Mouse (Mus musculus) mesoderm, embryonic 11.5 days (tissue): ENCODE data around the gene Atp6v1g2.
A peak's percentile ranks its signal among the peaks of the same experiment; 100 is the strongest.
"Not testable (repeated sequence)": the region's sequence is repeated elsewhere in the genome, so short reads cannot be mapped to it uniquely, and the experiment has no call there.

ENCODE experiments used
- DNase-seq: peaks from one replicate; pipeline ENCODE4 v3.0.0-alpha.2; 2012; ENCODE audit warnings: low read depth, low spot score

Atp6v1g2 gene

DNA sequence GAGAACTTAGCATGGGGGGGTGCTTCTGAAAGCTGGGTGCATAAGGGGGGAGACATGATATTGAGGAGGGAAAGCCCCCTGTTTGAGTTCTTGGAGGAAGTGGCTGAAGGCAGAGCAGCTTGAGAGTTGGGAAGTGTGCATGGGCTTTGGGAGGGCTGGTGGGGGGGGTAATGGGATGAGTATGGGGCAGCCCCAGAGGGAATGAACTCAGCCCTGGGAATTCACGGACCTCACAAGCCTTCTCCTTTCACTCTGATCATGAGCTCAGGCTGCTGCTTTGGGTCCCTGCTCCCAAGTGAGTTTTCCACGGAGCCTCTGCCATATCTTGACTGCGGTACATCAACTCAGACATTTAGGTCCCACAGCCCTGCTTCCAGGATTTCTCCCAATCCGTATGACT lies 31.0 kb upstream of the Atp6v1g2 start:
- no peak for DNase-seq

DNA sequence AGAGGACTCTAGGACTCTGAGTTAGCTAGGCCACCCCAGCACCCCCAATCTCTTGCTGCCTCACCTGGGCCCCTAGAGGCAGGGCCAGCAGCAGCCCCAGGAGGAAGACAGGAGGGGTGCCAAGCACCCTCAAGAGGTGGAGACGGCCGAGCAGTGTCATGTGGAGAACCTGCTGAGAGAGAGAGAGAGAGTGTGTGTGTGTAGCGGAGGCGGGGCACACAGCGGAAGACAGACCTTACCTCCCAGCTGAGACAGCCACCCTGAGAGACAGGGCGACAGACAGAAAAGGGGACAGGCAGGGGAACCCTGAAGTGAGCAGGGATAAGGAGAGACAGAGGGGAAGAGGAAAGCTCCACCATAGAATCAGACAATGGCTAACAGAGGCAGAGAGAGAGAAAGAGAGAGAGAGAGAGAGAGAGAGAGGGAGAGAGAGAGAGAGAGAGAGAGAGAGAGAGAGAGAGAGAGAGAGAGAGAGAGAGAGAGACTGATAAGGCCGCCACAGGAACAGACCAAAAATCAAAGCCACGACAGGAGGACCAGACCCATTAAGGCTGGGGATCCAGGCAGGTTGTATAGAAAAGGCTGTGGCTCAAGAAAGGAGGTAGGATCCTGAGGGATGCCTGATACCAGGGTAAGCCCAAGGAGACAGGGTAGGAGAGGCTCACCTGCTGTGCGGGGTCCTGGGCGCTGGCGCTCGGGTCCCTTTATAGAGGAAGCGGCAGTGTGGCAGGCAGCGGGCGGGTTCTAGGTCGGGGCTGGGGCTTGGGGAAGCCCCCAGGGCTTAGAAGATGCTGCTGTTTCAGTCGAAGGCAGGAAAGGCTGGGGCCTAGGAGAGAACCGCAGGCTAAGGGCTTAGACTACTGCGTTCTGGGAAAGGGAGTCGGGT lies 28.7 kb upstream of the Atp6v1g2 start, which contains the start of gene Lta:
TSS of gene Lta (minus strand) at position 858 of the 886 bp plus-strand sequence.
- no peak for DNase-seq

DNA sequence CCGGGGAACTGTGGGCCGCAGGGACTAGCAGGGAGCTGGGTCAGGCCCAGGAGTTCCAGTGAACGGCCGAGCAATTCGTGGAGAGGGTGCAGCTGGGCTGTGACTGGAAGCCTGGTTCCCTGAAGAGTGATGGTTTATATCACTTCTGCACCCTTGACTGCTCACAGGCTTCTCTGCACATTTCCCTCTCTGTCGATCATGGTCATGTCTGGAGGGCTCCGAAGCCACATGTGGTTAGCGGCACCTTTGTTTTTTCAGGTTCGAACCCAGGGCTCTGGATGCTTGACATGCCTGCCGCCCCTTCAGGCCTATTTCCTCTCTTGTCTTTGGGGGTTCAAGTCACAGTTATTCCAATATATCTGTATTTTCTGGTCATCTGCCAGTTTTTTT lies 28.1 kb upstream of the Atp6v1g2 start:
- no peak for DNase-seq

DNA sequence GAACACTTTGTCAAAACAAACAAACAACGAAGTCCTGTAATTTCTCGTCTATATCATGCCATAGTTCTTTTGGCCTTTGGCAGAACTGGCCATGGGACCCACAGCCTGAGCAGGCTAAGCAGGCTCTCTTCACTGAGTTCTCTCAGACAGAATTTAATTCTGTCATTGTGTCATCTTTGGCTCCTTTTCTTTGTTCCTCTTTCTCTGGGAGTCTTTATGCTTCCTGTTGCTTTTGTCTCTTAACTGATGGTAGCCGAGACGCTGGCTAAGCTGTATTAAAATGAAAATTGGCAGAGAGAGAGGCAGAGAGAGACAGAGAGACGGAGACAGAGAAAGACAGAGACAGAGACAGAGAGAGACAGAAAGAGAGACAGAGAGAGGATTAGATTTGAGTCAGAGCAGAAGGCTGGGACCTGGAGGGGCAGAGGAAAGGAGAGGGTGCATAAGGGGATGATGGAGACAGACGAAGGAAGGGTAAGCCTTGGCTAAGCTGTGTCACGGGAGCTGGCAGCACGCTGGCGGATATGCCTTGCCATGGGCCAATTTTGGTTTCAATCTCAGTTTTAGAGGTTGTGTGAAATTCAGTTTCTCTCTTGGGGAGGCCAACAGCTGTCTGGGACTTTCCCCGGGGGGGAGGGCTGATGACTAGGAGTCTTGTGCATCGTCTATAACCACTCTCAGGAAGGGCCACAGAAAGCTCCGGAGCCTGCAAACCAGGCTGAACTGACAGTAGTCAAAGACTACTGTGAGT lies 23.5 kb upstream of the Atp6v1g2 start:
- no peak for DNase-seq

DNA sequence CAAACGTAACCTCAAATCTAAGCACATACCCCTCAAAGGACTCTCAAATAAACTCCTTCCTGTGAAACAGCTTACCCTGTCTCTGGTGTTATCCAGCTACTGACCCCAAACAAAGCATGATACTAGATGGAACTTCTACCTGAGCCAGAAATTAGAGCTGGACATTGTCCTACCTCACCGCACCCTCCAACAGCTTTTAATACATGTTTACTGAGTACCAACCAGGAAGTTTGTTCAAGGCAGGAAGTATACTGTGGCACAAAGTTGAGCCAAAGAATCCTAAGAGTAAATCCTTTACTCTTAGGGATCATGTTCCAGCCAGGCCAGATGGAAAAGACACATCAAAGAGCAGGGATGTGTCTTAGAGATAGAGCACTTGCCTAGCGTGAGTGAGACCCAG lies 22.9 kb upstream of the Atp6v1g2 start:
- no peak for DNase-seq

DNA sequence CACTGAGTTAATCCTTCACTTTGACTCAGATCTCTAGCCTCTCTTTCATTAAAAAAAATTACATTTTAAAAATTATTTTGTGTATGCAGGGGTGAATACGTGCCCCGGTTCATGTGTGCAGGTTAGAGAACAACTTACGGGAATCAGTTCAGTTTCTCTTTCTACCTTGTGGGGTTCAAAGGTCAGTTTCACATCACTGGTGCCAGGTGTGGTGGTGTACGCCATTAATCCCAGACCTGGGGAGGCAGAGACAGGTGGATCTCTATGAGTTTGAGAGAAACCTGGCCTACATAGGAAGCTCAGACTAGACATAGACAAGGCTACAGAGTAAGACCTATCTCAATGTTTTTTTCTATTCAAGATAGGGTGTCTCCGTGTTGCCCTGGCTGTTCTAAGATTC lies 20.4 kb upstream of the Atp6v1g2 start:
- DNase-seq = no peak

DNA sequence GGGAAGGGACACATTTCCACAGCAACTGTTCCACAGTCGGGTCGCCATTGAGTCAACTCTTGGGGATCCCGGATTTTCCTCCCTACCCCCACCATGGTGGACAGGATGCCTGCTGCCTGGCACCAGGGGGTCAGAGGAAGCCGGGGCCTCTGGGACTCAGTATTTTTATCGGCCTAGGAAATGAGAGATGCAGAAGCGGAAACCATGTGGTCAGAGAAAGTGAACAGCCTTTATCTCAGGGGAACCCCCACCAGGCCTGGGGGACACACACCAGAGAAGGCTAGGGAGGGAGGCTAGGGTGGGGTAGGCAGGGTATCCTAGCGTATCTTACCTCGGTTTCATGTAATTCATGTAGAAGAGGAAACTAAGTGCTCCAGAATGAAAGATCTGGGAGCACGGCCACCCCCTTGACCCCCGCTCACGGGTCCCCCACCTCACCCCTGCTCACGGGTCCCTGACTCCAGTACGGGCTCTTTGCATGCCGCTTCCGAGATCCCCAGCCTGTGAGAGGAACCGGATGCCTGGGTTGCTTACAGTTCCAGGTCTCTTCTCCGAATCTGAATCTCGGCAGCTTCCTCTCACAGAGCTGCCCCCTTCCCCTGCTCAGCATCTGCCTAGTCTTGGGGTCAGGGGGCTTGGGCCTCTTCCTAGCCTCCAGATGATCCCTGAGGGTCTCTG lies 14.8 kb upstream of the Atp6v1g2 start:
- no peak for DNase-seq

DNA sequence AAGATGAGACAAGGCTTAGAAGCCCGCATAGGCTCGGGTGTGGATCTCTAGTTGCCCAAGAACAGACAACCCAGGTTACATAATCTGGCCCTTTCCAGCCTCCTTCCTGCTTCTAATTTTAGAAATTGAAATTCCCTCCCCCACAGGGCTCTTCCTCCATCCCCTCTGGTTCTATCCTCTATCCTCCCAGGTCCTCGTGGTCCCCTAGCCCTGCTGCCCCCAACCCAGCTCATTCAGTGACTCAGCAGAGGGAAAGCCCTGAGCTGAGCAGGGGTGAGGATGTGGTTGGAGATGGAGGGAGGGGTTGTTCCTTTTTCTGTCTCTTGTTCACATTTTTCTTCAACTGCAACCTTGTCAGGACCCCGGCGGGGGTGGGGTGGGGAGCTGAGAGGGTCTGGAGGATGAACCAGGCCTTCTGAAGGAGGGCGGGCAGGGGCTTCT lies 13.8 kb upstream of the Atp6v1g2 start:
- no peak for DNase-seq

DNA sequence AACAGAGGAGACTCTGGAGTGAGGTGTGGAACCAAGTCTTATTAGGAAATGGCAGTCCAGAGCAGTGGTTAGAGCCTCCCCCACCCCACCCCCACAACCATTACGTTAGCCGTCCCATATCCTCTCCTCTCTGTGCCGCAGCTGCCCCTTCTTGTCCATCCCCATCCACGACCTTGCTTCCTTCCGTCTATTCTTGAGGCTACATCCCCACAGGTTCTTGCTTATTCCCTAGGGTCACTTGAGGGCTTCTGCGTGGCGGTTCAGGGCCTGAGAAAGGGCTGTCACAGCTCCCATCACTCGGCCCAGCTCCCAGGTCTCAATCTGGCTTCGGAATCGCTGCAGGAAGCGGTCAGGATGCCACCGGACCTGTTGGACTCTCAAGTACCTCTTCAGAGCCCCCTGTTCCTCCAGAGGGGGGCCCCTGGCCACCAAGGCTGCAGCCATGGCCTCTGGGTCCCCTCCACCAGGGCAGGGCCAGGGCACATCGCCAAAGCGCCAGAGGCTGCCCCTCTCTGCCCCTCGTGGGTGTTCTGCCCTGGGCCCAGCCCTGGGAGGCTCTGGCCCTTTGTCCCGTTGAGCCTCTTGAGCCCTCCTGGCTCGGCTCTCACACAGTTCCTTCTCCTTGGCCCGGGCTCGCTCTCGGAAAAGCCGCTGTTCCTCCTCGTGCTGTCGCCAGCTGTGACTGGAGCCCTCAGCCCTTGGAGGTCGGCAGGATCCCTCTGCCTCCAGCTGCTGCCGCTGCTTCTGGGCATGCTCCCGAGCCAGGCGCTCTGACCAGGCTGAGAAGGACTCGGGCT lies 13.1 kb upstream of the Atp6v1g2 start, which contains the start of gene Gm16181:
TSS of gene Gm16181 (plus strand) at position 679 of the 797 bp plus-strand sequence.
- DNase-seq = no peak

DNA sequence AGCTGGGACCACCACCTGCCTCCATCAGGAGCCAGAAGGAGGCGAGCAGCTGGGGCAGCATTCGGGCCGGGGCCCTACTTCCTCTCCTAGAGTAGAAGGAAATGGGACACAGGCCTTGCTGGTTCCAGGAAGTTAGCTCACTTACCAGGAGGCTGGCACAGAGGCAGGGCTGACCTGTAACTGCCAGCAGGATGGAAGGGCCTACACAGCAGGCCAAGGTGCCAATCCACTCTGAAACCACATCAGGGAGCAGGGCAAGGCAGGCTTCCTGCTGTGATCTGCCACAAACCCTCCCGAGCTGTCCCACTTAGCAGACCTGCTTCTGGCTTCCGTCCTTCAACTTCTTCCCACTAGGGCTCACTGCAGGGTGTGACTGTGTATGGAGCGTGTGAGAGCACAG lies 11.2 kb upstream of the Atp6v1g2 start:
- DNase-seq = no peak

DNA sequence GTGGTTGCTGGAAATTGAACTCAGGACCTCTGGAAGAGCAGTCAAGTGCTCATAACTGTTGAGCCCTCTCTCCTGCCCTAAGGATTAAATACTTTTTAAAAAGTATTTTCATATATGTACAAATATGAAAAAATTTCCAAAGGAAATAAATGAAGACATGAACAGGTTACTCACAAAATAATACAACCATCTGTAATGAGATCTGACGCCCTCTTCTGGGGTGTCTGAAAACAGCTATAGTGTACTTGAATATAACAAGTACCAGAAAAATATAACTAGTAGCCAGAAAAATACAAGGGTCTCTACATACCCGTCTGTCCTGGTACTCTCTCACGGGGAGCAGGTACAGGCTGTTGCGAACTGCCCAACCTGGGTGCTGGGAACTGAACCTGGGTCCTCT lies 8.8 kb upstream of the Atp6v1g2 start:
- no peak for DNase-seq

DNA sequence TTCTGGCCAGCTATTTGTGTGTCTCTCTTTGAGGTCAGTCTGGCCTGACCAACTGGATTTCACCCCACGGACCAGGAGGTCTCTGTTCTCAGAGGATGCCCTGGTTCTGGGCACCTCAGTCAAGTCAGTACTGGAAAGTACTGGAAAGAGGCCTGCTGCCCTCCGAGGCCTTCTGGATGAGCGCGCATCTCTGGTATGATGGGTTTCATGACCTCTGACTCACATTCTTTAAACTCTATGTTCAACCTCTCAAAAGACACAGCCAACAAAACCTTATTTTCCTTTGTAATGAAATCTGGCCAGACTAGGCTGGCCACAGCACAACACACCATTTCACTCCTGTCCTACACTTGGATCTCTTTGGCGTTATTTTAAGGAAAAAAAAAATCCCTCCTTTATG lies 8.0 kb upstream of the Atp6v1g2 start:
- DNase-seq = no peak

DNA sequence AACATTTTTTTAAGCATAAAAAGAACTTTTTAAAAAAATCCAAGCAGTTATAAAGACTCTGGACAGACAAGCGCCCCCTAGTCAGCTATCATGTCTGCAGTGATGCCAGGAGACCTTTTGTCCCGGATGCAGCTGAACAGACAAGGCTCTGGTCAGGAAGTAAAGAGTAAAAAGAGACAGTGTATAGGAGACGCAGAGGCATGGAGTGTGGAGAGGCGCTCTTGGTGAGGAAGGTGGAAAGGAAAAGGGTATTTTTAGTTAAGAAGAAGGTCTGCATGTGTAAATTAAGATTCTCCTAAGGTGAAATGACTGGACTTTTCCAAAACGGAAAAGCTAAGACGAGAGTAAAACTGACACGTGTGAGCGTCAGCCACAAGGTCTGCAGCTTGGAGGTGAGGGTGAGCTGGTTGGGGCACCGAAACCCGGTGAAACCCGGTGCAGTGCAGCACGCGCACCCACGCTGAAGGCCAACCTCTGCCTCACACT lies 6.9 kb upstream of the Atp6v1g2 start:
- no peak for DNase-seq

DNA sequence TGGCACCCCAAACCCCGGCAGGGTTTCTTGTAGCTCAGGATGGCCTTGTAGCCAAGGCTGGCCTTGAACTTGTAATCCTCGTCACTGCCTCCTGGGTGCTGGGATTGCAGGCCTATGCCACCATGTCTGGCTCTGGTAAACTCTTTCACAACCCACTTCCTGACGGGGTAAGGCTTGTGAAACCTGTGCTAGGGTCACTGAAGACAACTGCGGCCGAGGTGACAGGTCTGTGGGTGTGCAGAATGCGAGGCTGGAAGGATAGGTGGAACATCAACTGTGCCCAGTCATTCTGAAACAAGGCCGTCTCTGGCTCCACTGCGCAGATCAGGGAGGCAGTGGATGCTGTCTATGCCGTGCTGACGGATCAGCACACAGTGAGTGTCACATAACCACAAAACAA lies 2.4 kb upstream of the Atp6v1g2 start:
- no peak for DNase-seq

DNA sequence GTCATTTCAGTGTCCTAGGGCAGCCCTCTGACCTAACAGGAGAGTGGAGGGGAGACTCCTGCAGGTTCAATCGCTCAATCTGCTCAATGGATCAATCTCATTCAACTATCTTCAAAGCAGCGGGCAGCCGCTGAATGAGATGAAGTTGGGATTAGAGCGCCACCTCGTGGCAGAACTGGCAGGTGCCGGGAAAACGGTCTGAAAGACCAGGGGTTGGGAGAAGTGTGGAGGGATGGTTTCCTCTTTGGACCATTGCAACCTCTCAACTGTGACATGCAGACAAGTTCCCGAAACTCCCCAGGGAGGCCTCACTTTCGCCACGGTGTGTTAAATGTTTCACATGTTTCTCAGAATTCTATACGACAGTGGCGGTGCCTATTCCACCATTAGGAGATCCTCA lies 1.4 kb upstream of the Atp6v1g2 start:
- peak; percentile 89 for DNase-seq

DNA sequence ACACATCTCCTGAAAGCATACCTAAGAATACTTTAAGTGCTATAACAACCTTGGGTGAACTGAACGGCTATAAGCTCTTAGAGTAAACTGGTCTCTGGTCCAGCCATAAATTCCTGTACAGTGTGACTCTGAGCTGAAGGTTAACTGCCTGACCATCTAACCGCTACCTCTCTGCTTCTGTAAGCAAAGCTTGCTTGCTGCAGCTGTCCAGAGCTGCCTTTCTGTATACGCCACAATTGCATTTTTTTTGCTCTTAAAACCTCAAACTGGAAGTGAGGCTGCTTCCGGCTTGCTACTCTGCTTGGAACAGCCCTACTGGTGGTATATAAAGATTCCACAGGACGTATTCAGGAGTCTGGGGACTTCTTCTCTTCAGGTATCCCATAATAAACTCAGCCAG lies 801 bp upstream of the Atp6v1g2 start:
- no peak for DNase-seq

DNA sequence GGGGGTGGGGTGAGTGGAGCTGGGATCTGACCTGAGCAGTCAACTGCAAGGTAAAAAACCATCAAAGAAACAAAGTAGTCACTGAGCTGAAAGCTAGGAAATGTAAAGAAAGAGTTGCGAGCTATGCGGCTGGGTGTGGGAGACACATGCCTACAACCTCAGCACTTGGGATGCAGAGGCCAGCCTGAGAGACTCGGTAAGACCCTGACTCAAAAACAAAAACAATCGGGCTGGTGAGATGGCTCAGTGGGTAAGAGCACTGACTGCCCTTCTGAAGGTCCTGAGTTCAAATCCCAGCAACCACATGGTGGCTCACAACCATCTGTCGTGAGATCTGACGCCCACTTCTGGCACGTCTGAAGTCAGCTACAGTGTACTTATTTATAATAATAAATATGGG lies 630 bp downstream of the Atp6v1g2 start:
- DNase-seq = not testable (repeated sequence)

DNA sequence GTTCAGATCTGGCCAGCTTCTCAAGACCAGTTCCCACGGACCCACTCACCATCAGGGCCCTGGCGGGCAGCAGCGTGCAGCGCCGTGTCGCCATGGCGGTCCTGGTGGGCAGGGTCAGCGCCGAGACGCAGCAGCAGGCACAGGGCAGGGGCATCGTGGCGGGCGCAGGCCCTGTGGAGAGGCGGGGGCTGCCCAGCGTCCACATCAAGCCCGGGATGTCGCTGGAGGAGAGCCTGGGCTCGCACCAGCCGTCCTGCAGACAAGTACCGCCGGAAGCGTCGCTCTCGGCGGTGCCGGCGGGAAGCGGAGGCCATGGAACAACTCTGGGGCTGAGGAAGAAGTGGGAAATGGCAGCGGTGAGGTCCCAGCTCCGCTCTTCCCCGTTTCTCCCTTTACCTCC lies 1.4 kb downstream of the Atp6v1g2 start:
- peak; percentile 52 for DNase-seq

DNA sequence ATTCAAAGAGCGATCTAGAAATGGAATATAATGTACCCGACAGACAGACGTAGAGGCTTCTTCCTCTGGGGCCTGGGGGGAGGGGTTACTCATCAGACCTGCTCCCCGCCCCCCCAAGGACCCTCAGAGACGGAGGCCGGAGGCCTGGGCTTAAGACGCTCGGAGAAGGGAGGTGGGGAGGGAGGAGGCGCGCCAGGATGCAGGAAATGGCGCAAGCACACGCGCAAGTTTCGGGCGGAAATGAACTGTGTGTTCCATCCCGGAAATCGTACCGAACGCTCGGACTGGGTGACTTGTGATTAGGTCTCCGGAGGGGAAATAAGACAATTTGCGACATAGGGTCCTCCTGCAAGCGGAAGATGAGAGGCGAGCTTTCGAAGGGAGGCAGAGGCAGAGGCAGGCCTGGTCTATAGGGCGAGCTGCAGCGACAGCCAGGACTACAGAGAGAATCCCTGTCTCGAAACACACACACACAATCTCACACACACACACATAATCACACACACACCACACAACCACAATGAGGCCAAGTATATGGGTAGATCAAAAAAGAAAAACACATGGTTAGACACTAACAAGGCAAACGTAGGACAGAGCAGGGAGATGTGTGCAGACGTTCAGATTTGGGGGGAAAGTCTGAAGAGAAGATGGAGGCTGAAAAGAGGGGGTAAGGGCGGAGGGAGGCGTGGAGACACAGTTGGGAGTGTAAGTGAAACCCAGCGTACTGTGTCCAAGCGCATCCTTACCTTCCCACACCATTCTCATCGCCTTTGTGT lies 2.3 kb downstream of the Atp6v1g2 start, which contains the start of gene Nfkbil1:
TSS of gene Nfkbil1 (minus strand) at position 179 of the 776 bp plus-strand sequence.
- DNase-seq = peak; percentile 94

DNA sequence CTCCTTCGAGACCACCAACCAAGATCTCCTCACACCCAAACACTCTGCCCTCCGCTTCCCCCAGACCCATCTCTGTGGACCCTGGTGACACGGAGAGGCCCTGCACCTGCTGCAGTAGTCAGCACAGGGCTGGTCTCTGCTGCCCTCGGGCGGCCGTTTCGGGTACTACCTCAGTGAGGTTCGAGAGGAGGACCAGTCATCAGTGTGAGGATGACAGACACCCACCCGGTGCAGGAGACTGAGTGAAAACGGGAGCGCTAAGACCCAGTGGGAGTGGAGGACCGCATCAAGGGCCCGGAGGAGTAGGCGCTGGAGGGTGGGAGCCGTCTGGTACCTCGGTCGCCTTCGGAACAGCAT lies 2.9 kb downstream of the Atp6v1g2 start:
- DNase-seq = peak; percentile 95
